Mouse (Mus musculus): ENCODE measurements around the gene BC037034. TPM values are rescaled to one million over a fixed set of nuclear protein-coding genes. Genes with fewer than 3 reads are reported as not detected.

Gene BC037034
- polyA plus RNA-seq, 1 experiment from 2014 or later, result 6.6 TPM

GRCm38 (mm10) chr5:138262582-138263240 is 1.1 kb downstream of the BC037034 start:
- Histone ChIP-seq H3K9ac (peak overlapping the region; percentile 95), H3K36me3 (ENCODE audit: insufficient read depth) (peaks cover 40% of the 10 kb centered on the region), H3K27ac (ENCODE audit: low read depth) (no peak overlapping the region), H3K9me3 (ENCODE audit: low read depth, low read length) (no peaks in the 10 kb centered on the region), H3K4me2 (peak overlapping the region; percentile 92), H3K4me1 (ENCODE audit: insufficient read depth) (peaks cover 7% of the 10 kb centered on the region), H3K27me3 (ENCODE audit: insufficient read depth, low read length) (no peaks in the 10 kb centered on the region), H3K4me3 (ENCODE audit: low read depth, low read length) (peak overlapping the region; percentile 95)
- no peak for TF ChIP-seq CTCF (IDR thresholded peaks at IDR 0.05; ENCODE audit: low read depth)
- 56% methylated on average over 18 of the region's 18 CpGs for WGBS
- DNase-seq, result no peak
- ATAC-seq (ENCODE audit: insufficient read depth), result no peak

- DNase-seq, result no peak
- WGBS, result 68% methylated on average over 4 of the region's 4 CpGs
- Histone ChIP-seq H3K4me2 (0 out of 2 replicates have a peak overlapping the region, but pooled peaks have one; percentile 20), H3K4me1 (ENCODE audit: insufficient read depth) (peaks cover 7% of the 10 kb centered on the region), H3K4me3 (ENCODE audit: low read depth, low read length) (no peak overlapping the region), H3K9me3 (ENCODE audit: low read depth, low read length) (no peaks in the 10 kb centered on the region), H3K9ac (no peak overlapping the region), H3K27me3 (ENCODE audit: insufficient read depth, low read length) (no peaks in the 10 kb centered on the region), H3K36me3 (ENCODE audit: insufficient read depth) (peaks cover 40% of the 10 kb centered on the region), H3K27ac (ENCODE audit: low read depth) (no peak overlapping the region)
- ATAC-seq (ENCODE audit: insufficient read depth), result no peak
- TF ChIP-seq CTCF (IDR thresholded peaks at IDR 0.05; ENCODE audit: low read depth), result no peak
Measured at GRCm38 (mm10) chr5:138262001-138262400, 1.8 kb downstream of the BC037034 start.

- H3K9ac ChIP-seq, result no peak overlapping the region
- no peak overlapping the region for H3K4me3 ChIP-seq (ENCODE audit: low read depth, low read length)
- H3K36me3 ChIP-seq (ENCODE audit: insufficient read depth), result peaks cover 40% of the 10 kb centered on the region
- TF ChIP-seq CTCF (IDR thresholded peaks at IDR 0.05; ENCODE audit: low read depth), result no peak
- peaks cover 7% of the 10 kb centered on the region for H3K4me1 ChIP-seq (ENCODE audit: insufficient read depth)
- no peak overlapping the region for H3K4me2 ChIP-seq
- ATAC-seq (ENCODE audit: insufficient read depth) (no peak), DNase-seq (no peak)
- no peak overlapping the region for H3K27ac ChIP-seq (ENCODE audit: low read depth)
- no peaks in the 10 kb centered on the region for H3K9me3 ChIP-seq (ENCODE audit: low read depth, low read length)
- 69% methylated on average over 11 of the region's 11 CpGs for WGBS
- no peaks in the 10 kb centered on the region for H3K27me3 ChIP-seq (ENCODE audit: insufficient read depth, low read length)
Measured at GRCm38 (mm10) chr5:138260834-138261233, 3.0 kb downstream of the BC037034 start.

- Histone ChIP-seq H3K27ac (ENCODE audit: low read depth) (no peak overlapping the region), H3K4me3 (ENCODE audit: low read depth, low read length) (no peak overlapping the region), H3K36me3 (ENCODE audit: insufficient read depth) (peaks cover 40% of the 10 kb centered on the region), H3K4me2 (no peak overlapping the region), H3K4me1 (ENCODE audit: insufficient read depth) (peaks cover 7% of the 10 kb centered on the region), H3K9me3 (ENCODE audit: low read depth, low read length) (no peaks in the 10 kb centered on the region), H3K9ac (no peak overlapping the region), H3K27me3 (ENCODE audit: insufficient read depth, low read length) (no peaks in the 10 kb centered on the region)
- ATAC-seq (ENCODE audit: insufficient read depth) (no peak), DNase-seq (no peak)
- WGBS, result 74% methylated on average over 10 of the region's 10 CpGs
- no peak for TF ChIP-seq CTCF (IDR thresholded peaks at IDR 0.05; ENCODE audit: low read depth)
Measured at GRCm38 (mm10) chr5:138260051-138260450, 3.8 kb downstream of the BC037034 start.

GRCm38 (mm10) chr5:138258993-138259392 is 4.8 kb downstream of the BC037034 start:
- Histone ChIP-seq H3K4me2 (no peak overlapping the region), H3K9me3 (ENCODE audit: low read depth, low read length) (no peaks in the 10 kb centered on the region), H3K4me1 (ENCODE audit: insufficient read depth) (peaks cover 7% of the 10 kb centered on the region), H3K9ac (no peak overlapping the region), H3K4me3 (ENCODE audit: low read depth, low read length) (no peak overlapping the region), H3K36me3 (ENCODE audit: insufficient read depth) (peaks cover 40% of the 10 kb centered on the region), H3K27ac (ENCODE audit: low read depth) (no peak overlapping the region), H3K27me3 (ENCODE audit: insufficient read depth, low read length) (no peaks in the 10 kb centered on the region)
- TF ChIP-seq CTCF (IDR thresholded peaks at IDR 0.05; ENCODE audit: low read depth), result no peak
- WGBS, result 70% methylated on average over 7 of the region's 7 CpGs
- DNase-seq (no peak), ATAC-seq (ENCODE audit: insufficient read depth) (no peak)

- H3K4me3 ChIP-seq (ENCODE audit: low read depth, low read length), result no peak overlapping the region
- H3K27me3 ChIP-seq (ENCODE audit: insufficient read depth, low read length), result no peaks in the 10 kb centered on the region
- WGBS, result 78% methylated on average over 6 of the region's 6 CpGs
- no peak for TF ChIP-seq CTCF (IDR thresholded peaks at IDR 0.05; ENCODE audit: low read depth)
- no peak for ATAC-seq (ENCODE audit: insufficient read depth)
- H3K4me2 ChIP-seq, result no peak overlapping the region
- peaks cover 7% of the 10 kb centered on the region for H3K4me1 ChIP-seq (ENCODE audit: insufficient read depth)
- peaks cover 40% of the 10 kb centered on the region for H3K36me3 ChIP-seq (ENCODE audit: insufficient read depth)
- H3K9ac ChIP-seq, result no peak overlapping the region
- no peak overlapping the region; the same call in 1 of the 2 replicates for H3K27ac ChIP-seq (ENCODE audit: low read depth)
- no peaks in the 10 kb centered on the region for H3K9me3 ChIP-seq (ENCODE audit: low read depth, low read length)
- no peak for DNase-seq
Measured at GRCm38 (mm10) chr5:138258542-138258941, 5.3 kb downstream of the BC037034 start.

GRCm38 (mm10) chr5:138258078-138258477 is 5.8 kb downstream of the BC037034 start:
- no peak overlapping the region for H3K4me2 ChIP-seq
- H3K4me1 ChIP-seq (ENCODE audit: insufficient read depth), result peaks cover 6% of the 10 kb centered on the region
- ATAC-seq (ENCODE audit: insufficient read depth) (no peak), DNase-seq (no peak)
- H3K9me3 ChIP-seq (ENCODE audit: low read depth, low read length), result no peaks in the 10 kb centered on the region
- no peaks in the 10 kb centered on the region for H3K27me3 ChIP-seq (ENCODE audit: insufficient read depth, low read length)
- 83% methylated on average over 3 of the region's 3 CpGs for WGBS
- TF ChIP-seq CTCF (IDR thresholded peaks at IDR 0.05; ENCODE audit: low read depth), result no peak
- no peak overlapping the region for H3K27ac ChIP-seq (ENCODE audit: low read depth)
- H3K36me3 ChIP-seq (ENCODE audit: insufficient read depth), result peaks cover 40% of the 10 kb centered on the region
- H3K4me3 ChIP-seq (ENCODE audit: low read depth, low read length), result no peak overlapping the region
- H3K9ac ChIP-seq, result no peak overlapping the region
